Mouse (Mus musculus) ES-E14 (cell line): ENCODE results near the gene Dusp12.

Source experiments
- CHD2 ChIP-seq: IDR thresholded peaks from 2 replicates; pipeline ENCODE4 v1.6.1; 2014; ENCODE audit warnings: mild to moderate bottlenecking, low read depth, low read length, inconsistent platforms
- MAFK ChIP-seq: IDR thresholded peaks from 2 replicates; pipeline ENCODE4 v1.6.1; 2014; ENCODE audit warnings: mild to moderate bottlenecking, low read depth, low read length, inconsistent platforms; ENCODE audit not compliant: insufficient read depth
- ZNF384 ChIP-seq: IDR thresholded peaks from 2 replicates; pipeline ENCODE4 v1.6.1; 2012; ENCODE audit warnings: low read depth, low read length, inconsistent platforms

DNA sequence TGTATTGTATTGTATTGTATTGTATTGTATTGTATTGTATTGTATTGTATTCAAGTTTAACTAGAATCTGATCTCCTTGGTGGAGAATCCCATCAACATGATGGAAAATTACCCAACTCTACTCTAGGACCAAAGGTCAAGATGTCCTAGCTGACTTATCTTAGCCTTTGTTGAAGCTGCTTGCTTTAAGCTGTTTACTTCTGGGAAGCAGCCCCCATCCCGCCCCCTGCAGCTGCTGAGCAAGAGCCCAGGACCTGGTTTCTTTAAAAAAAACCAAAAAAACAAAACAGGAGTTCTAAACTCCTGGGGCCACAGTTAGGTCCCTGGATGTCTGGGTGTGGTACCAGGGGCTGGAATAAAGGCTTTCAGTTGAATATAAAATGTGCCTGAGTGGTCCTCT, 6.9 kb upstream of the Dusp12 start:
- TF ChIP-seq MAFK, result no peak
- no peak for TF ChIP-seq CHD2
- TF ChIP-seq ZNF384, result no peak
